Mouse (Mus musculus) heart, embryonic 13.5 days (tissue): ENCODE data around the gene Tom1l2. TPM values are rescaled to one million over a fixed set of nuclear protein-coding genes. Genes with fewer than 3 reads are reported as not detected.
A peak's percentile ranks its signal among the peaks of the same experiment; 100 is the strongest.

Experiments
- ATAC-seq: fragments of 200-750 bp; cut with Nextera tagmentation; 2 replicates; pipeline ENCODE4 v1.8.0; 2017; ENCODE audit warnings: moderate TSS enrichment; ENCODE audit not compliant: insufficient number of reproducible peaks, low FRiP score, low TSS enrichment; ENCODE audit errors: extremely low read depth
- H3K27ac ChIP-seq: fragments of 300-500 bp; sonication (generic); replicated peaks from 2 replicates; pipeline ENCODE4 v1.5.1; 2015; ENCODE audit warnings: moderate library complexity, mild to moderate bottlenecking, inconsistent platforms
- H3K27me3 ChIP-seq: fragments of 300-500 bp; sonication (generic); replicated peaks from 2 replicates; pipeline ENCODE4 v1.6.1; 2015; ENCODE audit warnings: mild to moderate bottlenecking, inconsistent platforms
- H3K36me3 ChIP-seq: fragments of 300-500 bp; sonication (generic); 2 replicates; pipeline ENCODE4 v1.6.1; 2015; ENCODE audit warnings: mild to moderate bottlenecking, inconsistent platforms
- H3K4me1 ChIP-seq: fragments of 300-500 bp; sonication (generic); 2 replicates; pipeline ENCODE4 v1.6.1; 2015; ENCODE audit warnings: inconsistent platforms
- H3K4me2 ChIP-seq: fragments of 300-500 bp; sonication (generic); 2 replicates; pipeline ENCODE4 v1.6.1; 2015; ENCODE audit warnings: inconsistent platforms, mild to moderate bottlenecking, moderate library complexity
- H3K4me3 ChIP-seq: fragments of 300-500 bp; sonication (generic); 2 replicates; pipeline ENCODE4 v1.5.1; 2015; ENCODE audit warnings: moderate library complexity, mild to moderate bottlenecking, inconsistent platforms
- H3K9ac ChIP-seq: fragments of 300-500 bp; sonication (generic); 2 replicates; pipeline ENCODE4 v1.6.1; 2015; ENCODE audit warnings: inconsistent platforms, mild to moderate bottlenecking, moderate library complexity
- H3K9me3 ChIP-seq: fragments of 300-500 bp; sonication (generic); 2 replicates; pipeline ENCODE4 v1.6.1; 2016; ENCODE audit warnings: inconsistent platforms
- WGBS: fragments of 180-500 bp; shearing (Covaris S2); methylation state at CpG from one replicate; pipeline ENCODE4 v1.1.7; 2015; ENCODE audit warnings: mixed read lengths; 5-methylcytosine and 5-hydroxymethylcytosine counted together
- polyA plus RNA-seq: library from polyadenylated mRNA; unstranded; fragments of >200 nt; fragmentation: Nextera tagmentation; extraction: Ambion mirVana; gene quantifications from 2 replicates; pipeline ENCODE4 v1.2.1, GENCODE M21; 2015

Gene Tom1l2
- 27.5 and 28.7 TPM in 2 replicates for polyA plus RNA-seq

DNA sequence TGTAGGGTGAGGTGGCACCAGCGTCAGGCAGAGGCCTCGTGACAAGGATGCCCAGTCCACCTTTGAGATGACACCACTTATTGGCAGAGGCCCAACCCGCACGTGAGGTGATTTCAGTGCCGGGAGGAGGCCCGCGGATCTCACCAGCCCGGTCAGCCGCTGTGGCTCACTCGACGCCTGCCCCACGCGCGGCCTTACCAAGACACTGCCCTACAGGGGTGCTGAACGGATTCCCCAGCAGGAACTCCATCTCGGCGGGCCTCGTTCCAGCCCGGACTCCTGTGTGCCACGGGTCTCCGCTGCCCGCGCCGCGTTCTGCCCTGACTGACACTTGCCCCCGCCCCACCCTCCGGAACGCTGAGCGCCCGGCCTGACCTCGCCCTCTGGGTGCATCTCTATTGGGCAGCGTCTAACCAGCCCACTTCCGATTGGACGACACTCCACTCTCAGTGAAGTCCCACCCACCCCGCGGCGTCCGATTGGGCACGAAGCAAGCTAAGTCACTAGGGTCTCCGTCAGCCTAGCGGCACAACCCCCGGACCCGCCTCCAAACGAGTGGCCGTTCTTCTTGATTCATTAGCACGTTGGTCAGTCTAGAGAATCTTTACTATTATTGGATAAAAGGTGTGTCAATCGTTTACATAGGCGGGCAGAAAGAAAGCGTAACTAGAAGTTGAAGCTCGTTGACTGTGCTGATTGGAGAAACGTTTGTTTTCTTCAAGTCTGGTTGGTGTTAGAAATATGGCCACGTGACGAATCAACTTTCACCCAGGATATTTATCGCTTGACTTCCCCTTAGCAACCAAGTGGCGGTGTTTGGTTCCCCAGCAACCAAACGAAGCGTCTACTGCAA is at the start of gene Tom1l2, which contains the start of gene Drc3:
Gene Tom1l2, minus strand, starts transcription at position 347 of the 853 bp plus-strand sequence.
Gene Drc3, plus strand, starts transcription at position 771 of the 853 bp plus-strand sequence.
- peak; percentile 99 for ATAC-seq
- Histone ChIP-seq H3K4me3 (peak within 1 kb of the TSS; percentile 75), H3K27me3 (no peaks in the 10 kb centered on the region), H3K27ac (peak within 1 kb of the TSS; percentile 87), H3K9me3 (no peaks in the 10 kb centered on the region), H3K9ac (peak within 1 kb of the TSS; percentile 87), H3K36me3 (no peaks in the 10 kb centered on the region), H3K4me2 (peak within 1 kb of the TSS; percentile 85), H3K4me1 (peaks cover 28% of the 10 kb centered on the region)
- WGBS = under 1% methylated on average over 57 of the region's 57 CpGs

- Histone ChIP-seq H3K4me2 (no peak overlapping the region), H3K4me3 (no peak overlapping the region), H3K36me3 (peaks cover 33% of the 10 kb centered on the region), H3K27ac (no peak overlapping the region), H3K4me1 (peaks cover 5% of the 10 kb centered on the region; the same call in 1 of the 2 replicates), H3K27me3 (no peaks in the 10 kb centered on the region), H3K9me3 (no peaks in the 10 kb centered on the region), H3K9ac (no peak overlapping the region)
- ATAC-seq = no peak
- WGBS = 85% methylated on average over 2 of the region's 2 CpGs
Measured at GRCm38 (mm10) chr11:60397172-60397571, 44.5 kb upstream of the Tom1l2 start.

DNA sequence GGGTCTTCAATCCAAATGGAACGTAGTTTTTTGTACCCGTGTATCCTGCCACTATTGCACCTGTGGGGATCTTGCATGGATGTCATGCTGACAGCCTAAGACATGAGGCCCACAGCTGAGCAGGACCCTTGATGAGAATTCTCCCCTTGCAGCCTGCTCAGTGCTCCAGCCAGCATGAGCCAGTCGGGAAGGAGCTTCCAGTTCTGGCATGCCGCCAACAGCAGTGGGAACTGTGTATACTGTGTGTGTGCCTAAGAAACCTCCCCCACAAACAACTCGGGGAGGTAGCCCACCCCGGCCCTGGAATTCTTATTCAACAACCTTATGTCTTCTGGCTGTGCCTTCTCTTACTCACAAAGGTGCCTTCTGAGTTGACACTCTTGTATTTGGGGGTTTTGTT is 43.8 kb upstream of the Tom1l2 start:
- no peak overlapping the region for H3K4me2 ChIP-seq
- no peak overlapping the region for H3K9ac ChIP-seq
- 0 out of 2 replicates have a peak, but pooled peaks have one; percentile 25 for ATAC-seq

GRCm38 (mm10) chr11:60391346-60391745 is 38.6 kb upstream of the Tom1l2 start:
- Histone ChIP-seq H3K27me3 (no peaks in the 10 kb centered on the region), H3K4me2 (no peak overlapping the region), H3K4me3 (no peak overlapping the region), H3K9ac (no peak overlapping the region), H3K27ac (no peak overlapping the region), H3K4me1 (no peaks in the 10 kb centered on the region), H3K9me3 (no peaks in the 10 kb centered on the region), H3K36me3 (0 out of 2 replicates have a peak, but pooled peaks cover 6% of the 10 kb centered on the region)
- WGBS = 68% methylated on average over 6 of the region's 6 CpGs
- ATAC-seq = no peak

More for the DNA sequence above, 43.8 kb upstream of the Tom1l2 start:
- WGBS = 55% methylated on average over 6 of the region's 6 CpGs
- Histone ChIP-seq H3K4me1 (peaks cover 5% of the 10 kb centered on the region; the same call in 1 of the 2 replicates), H3K9me3 (no peaks in the 10 kb centered on the region), H3K4me3 (no peak overlapping the region), H3K27ac (no peak overlapping the region), H3K27me3 (no peaks in the 10 kb centered on the region), H3K36me3 (peaks cover 27% of the 10 kb centered on the region)

GRCm38 (mm10) chr11:60387944-60388343 is 35.2 kb upstream of the Tom1l2 start:
- Histone ChIP-seq H3K4me2 (no peak overlapping the region), H3K36me3 (no peaks in the 10 kb centered on the region), H3K4me1 (peaks cover 12% of the 10 kb centered on the region), H3K4me3 (no peak overlapping the region), H3K9ac (no peak overlapping the region), H3K9me3 (no peaks in the 10 kb centered on the region), H3K27ac (no peak overlapping the region), H3K27me3 (peaks cover 20% of the 10 kb centered on the region)
- 80% methylated on average over 2 of the region's 2 CpGs for WGBS
- ATAC-seq = no peak

GRCm38 (mm10) chr11:60385946-60386345 is 33.2 kb upstream of the Tom1l2 start:
- H3K4me3 ChIP-seq = no peak overlapping the region
- H3K9ac ChIP-seq = no peak overlapping the region
- no peak for ATAC-seq
- H3K4me1 ChIP-seq = peaks cover 22% of the 10 kb centered on the region
- H3K9me3 ChIP-seq = no peaks in the 10 kb centered on the region
- H3K36me3 ChIP-seq = no peaks in the 10 kb centered on the region
- H3K27me3 ChIP-seq = peaks cover 20% of the 10 kb centered on the region
- no peak overlapping the region for H3K27ac ChIP-seq
- WGBS = 61% methylated on average over 5 of the region's 5 CpGs
- H3K4me2 ChIP-seq = no peak overlapping the region

DNA sequence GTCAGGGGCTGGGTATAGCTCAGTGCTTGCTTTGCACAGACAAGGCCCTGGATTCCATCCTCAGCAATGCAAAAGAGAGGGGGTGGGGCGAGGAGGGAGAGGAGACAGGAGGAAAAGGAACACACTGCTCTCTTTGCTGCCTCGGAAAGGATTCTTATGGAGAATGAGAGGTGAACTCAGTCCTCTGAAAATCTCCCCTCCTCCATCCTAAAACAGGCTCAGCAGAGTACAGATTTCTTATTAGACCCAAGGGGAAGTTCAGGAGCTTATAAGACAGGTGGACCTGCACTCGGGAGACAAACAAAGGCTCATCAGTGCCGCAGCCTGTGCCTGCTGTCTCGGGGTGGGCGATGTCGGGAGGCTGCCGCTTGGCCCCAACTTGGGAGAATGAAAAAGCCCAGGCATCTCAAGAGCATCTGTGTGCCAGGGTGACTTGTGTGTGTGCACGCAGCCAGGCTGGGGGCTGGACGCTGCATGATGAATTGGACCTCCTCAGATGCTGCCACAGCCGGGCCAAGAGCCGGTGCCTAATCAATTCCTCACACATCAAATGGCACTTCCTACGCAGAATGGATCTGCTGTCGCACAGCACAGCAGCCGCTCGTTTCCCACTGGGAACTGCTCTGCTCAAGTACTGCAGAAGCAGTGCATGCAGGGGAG is 32.2 kb upstream of the Tom1l2 start:
- peak overlapping the region; percentile 49 for H3K4me2 ChIP-seq
- H3K4me3 ChIP-seq = 0 out of 2 replicates have a peak overlapping the region, but pooled peaks have one; percentile 1

GRCm38 (mm10) chr11:60383518-60383917 is 30.8 kb upstream of the Tom1l2 start:
- peaks cover 22% of the 10 kb centered on the region for H3K4me1 ChIP-seq
- H3K27me3 ChIP-seq = peaks cover 20% of the 10 kb centered on the region
- H3K36me3 ChIP-seq = no peaks in the 10 kb centered on the region
- H3K4me2 ChIP-seq = no peak overlapping the region
- no peak for ATAC-seq
- H3K9ac ChIP-seq = no peak overlapping the region
- H3K4me3 ChIP-seq = no peak overlapping the region
- H3K27ac ChIP-seq = no peak overlapping the region
- WGBS = 92% methylated on average over 6 of the region's 6 CpGs
- no peaks in the 10 kb centered on the region for H3K9me3 ChIP-seq

More for the DNA sequence above, 32.2 kb upstream of the Tom1l2 start:
- Histone ChIP-seq H3K4me1 (peaks cover 22% of the 10 kb centered on the region), H3K9me3 (no peaks in the 10 kb centered on the region), H3K27me3 (peaks cover 20% of the 10 kb centered on the region), H3K9ac (peak overlapping the region; percentile 41), H3K36me3 (no peaks in the 10 kb centered on the region), H3K27ac (no peak overlapping the region)
- no peak for ATAC-seq
- WGBS = 9% methylated on average over 16 of the region's 16 CpGs

- Histone ChIP-seq H3K4me3 (no peak overlapping the region), H3K9me3 (no peaks in the 10 kb centered on the region), H3K4me1 (no peaks in the 10 kb centered on the region), H3K36me3 (no peaks in the 10 kb centered on the region), H3K9ac (no peak overlapping the region), H3K27me3 (no peaks in the 10 kb centered on the region), H3K4me2 (no peak overlapping the region), H3K27ac (no peak overlapping the region)
- WGBS = 74% methylated on average over 6 of the region's 6 CpGs
- no peak for ATAC-seq
Measured at GRCm38 (mm10) chr11:60374481-60374880, 21.8 kb upstream of the Tom1l2 start.

DNA sequence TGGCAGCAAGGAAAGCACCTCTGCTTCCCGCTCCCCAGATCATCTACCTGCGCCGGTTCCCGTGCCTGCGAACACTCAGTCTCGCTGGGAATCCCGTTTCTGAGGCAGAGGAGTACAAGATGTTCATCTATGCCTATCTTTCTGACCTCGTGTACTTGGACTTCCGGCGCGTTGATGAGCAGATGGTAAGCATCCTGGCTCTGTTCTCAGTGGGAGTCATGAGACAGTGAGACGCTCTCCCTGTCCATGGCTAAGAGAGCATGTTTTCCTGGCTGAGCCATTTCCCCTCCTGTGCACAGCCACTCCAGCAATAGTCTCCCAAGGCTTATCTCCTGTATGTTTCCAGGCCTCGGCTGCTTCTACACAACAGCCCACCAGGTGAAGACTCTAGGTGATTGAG is 17.7 kb upstream of the Tom1l2 start:
- H3K27ac ChIP-seq = no peak overlapping the region
- H3K4me3 ChIP-seq = no peak overlapping the region
- H3K4me1 ChIP-seq = peaks cover 20% of the 10 kb centered on the region
- no peak overlapping the region for H3K9ac ChIP-seq
- no peaks in the 10 kb centered on the region for H3K27me3 ChIP-seq
- 73% methylated on average over 13 of the region's 13 CpGs for WGBS
- no peak overlapping the region for H3K4me2 ChIP-seq
- no peaks in the 10 kb centered on the region for H3K9me3 ChIP-seq
- H3K36me3 ChIP-seq = no peaks in the 10 kb centered on the region
- ATAC-seq = no peak

DNA sequence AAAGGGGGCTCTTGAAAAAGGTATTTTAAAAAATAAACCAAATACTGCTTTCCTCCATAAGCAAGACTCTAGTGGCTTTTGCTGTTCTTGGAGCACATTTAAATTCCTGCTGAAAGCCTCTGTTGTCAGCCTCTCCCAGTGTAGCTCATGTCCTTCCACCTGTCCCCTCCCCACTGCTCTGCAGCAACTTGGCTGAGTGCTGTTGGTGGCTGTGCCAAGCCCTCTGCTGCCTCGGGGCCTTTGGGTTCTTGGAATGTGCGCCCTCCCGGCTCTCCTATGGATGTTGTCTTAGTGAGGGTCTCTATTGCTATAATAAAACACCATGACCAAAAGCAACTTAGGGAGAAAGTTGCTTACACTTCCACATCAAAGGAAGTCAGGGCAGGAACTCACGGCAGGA is 16.7 kb upstream of the Tom1l2 start:
- no peak for ATAC-seq
- WGBS = 65% methylated on average over 4 of the region's 4 CpGs
- H3K4me2 ChIP-seq = no peak overlapping the region
- H3K9me3 ChIP-seq = no peaks in the 10 kb centered on the region
- H3K27me3 ChIP-seq = no peaks in the 10 kb centered on the region
- H3K27ac ChIP-seq = no peak overlapping the region
- H3K9ac ChIP-seq = no peak overlapping the region
- H3K4me3 ChIP-seq = no peak overlapping the region
- peaks cover 20% of the 10 kb centered on the region for H3K4me1 ChIP-seq
- no peaks in the 10 kb centered on the region for H3K36me3 ChIP-seq
